Mouse (Mus musculus): ENCODE results near the gene Lpcat3. TPM values are rescaled to one million over a fixed set of nuclear protein-coding genes. Genes with fewer than 3 reads are reported as not detected.

Gene Lpcat3
- total RNA-seq, 2 experiments from 2014 or later, result 22.4 to 32.8 TPM

DNA sequence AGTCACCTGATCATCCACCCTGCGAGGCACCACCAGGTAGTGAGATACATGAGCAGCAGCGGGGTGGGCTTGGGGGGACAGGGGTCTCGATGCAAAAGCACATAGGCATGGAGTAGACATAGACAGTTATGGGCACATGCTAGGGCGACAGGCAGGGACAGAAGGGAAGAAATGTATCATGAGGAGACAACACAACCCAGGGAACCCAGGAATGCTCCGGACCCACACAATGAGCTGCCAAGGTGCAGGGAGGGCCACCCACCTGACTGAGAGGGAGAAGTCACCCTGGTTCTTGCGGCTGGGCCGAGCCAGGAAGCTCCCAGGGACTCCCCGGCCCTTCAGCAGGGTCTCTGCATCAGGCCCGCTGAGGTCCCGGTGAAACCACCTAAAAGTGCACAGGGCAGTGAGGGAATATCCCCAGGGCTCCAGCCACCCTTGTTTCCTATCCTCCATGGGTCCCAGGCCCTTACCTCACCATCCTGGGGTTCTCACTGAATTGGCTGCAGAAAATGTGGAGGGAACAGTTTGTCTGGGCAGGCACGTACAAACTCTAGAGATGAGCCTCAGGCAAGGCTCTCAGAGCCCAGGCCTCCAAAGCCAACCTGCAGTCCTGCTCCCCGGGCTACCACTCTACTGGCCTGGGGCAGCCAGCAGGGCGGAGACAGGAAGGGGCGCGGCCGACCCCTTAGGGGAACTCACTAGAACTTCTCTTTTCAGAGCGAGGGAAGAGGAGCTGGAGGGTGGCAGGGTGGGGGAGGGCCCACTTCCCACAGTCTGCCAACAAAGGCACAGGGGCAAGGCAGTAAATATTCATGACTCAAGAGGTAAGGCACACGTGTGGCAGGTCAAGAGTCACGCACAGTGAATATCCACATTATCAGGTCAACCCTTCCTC is 69.9 kb downstream of the Lpcat3 start:
- peak; percentile 84 for ATAC-seq (ENCODE audit: poor library complexity, severe bottlenecking)

GRCm38 (mm10) chr6:124734417-124734816 is 71.6 kb downstream of the Lpcat3 start:
- ATAC-seq (ENCODE audit: poor library complexity, severe bottlenecking), result no peak

DNA sequence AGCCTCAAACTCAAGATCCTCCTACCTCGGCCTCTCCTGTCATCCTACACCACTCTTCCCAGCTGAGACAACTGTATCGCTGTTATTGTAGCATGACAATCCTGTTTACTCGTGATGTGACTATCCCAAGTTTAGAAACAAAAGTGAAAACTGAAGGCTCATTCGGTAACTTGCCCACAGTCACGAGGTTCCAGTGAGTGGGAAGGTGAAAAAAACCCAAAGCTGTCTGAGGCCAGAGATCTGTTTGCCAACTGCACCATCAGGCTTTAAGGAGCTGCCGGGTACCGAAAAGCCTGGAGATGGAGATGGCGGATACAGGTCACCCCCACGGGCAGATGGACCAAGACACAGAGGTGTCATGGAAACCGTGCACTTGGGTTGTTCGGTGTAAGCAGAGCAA is 74.2 kb downstream of the Lpcat3 start:
- no peak for ATAC-seq (ENCODE audit: poor library complexity, severe bottlenecking)

DNA sequence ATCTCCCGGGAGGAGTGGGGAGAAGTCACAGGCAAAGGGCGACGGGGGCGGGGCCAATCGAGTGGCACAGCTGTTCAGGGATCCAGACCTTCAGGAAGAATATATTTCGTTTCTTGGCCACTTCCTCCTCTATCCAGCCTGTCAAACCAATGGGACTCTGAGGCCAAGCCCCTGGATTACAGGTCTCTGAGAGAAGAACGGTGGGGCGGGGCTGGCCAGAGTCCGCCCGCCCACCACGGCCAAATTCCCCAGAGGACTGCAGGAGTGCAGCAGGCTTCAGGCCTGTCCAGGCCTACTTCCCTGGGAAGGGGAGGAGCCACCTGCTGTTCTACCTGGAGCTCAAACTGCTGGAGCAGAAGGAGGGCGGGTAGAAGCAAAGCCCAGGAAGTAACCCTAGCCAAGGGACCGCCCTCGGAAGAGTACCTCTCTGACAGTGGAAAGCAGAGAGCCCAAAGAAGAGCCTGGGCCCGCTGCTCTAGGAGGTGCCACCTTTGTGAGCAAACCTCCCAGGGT is 75.7 kb downstream of the Lpcat3 start, which contains the start of gene Ptpn6:
Gene Ptpn6, minus strand, starts transcription at position 204 of the 513 bp plus-strand sequence.
- peak; percentile 33 for ATAC-seq (ENCODE audit: poor library complexity, severe bottlenecking)

GRCm38 (mm10) chr6:124739231-124739796 is 76.5 kb downstream of the Lpcat3 start:
- ATAC-seq (ENCODE audit: poor library complexity, severe bottlenecking), result no peak

GRCm38 (mm10) chr6:124740211-124740887 is 77.5 kb downstream of the Lpcat3 start:
- peak; percentile 24 for ATAC-seq (ENCODE audit: poor library complexity, severe bottlenecking)

- peak; percentile 58 for ATAC-seq (ENCODE audit: poor library complexity, severe bottlenecking)
Measured at GRCm38 (mm10) chr6:124740888-124741761, 78.3 kb downstream of the Lpcat3 start, which contains the start of gene Grcc10. TSS of gene Grcc10 (minus strand) at chr6:124741374.

- ATAC-seq (ENCODE audit: poor library complexity, severe bottlenecking), result no peak
Measured at GRCm38 (mm10) chr6:124741842-124742241, 79.0 kb downstream of the Lpcat3 start.

GRCm38 (mm10) chr6:124742839-124743514 is 80.2 kb downstream of the Lpcat3 start:
- ATAC-seq (ENCODE audit: poor library complexity, severe bottlenecking), result no peak

DNA sequence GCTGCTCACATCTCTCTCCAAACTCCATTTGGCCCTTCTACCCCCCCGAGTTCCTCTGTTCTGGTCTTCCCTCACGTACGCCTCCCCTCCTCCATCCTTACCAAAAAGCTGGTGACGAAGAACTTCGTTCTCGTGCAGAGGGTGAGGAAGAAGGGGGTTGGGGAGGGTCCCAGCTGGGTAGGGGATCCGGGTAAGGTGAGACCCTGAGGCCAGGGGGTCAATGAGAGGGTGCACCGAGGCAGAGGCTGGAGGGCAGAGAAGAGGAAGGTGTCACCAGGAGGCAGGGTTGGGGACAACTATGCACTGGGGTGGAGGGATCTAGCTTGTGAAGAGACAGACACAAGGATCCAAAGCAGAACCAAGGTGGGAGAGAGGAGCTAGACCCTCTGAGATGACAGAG is 80.8 kb downstream of the Lpcat3 start:
- ATAC-seq (ENCODE audit: poor library complexity, severe bottlenecking), result no peak

DNA sequence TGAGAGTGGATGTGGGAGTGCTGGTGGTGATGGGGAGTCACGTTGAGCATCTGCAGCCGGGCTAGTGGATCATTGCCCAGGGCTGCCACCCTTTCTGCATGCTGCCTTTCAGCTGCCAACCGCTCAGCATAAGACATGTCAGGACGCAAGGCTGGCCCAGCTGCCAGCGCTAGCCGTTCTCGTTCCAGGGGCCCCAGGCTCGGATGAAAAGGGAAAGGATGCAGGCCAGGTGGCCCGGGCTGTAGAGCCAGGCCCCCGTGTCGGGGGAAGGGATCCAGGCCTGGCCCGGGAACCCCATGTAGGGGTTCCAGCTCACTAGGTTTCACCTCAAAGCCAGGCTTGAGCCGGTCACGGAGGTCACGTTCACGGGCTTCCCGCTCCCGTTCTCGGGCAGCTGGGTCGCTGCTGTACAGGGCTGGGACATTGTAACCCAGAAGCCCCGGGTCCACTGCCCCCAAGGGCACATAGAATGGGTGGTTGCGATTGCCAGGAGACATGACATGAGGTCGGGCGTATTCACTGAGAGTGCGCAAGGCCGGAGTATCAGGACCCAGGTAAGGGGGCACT is 82.0 kb downstream of the Lpcat3 start:
- no peak for ATAC-seq (ENCODE audit: poor library complexity, severe bottlenecking)

GRCm38 (mm10) chr6:124745490-124746295 is 82.9 kb downstream of the Lpcat3 start:
- peak; percentile 70 for ATAC-seq (ENCODE audit: poor library complexity, severe bottlenecking)

DNA sequence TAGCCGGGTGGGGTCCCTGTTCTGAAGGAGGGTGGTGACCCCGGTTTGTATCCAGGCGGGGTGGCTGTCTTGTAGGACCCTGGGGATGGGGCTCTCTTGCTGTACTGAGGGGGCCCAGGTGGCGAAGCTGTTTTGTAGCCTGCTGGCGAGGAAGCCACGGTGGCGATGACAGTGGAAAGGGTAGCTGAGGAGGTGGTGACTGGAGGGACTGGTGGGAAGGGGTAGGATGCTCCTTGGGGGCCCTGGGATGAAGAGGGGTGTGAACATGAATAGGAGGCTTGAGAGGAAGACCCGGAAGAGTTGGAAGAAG is 83.4 kb downstream of the Lpcat3 start:
- no peak for ATAC-seq (ENCODE audit: poor library complexity, severe bottlenecking)

DNA sequence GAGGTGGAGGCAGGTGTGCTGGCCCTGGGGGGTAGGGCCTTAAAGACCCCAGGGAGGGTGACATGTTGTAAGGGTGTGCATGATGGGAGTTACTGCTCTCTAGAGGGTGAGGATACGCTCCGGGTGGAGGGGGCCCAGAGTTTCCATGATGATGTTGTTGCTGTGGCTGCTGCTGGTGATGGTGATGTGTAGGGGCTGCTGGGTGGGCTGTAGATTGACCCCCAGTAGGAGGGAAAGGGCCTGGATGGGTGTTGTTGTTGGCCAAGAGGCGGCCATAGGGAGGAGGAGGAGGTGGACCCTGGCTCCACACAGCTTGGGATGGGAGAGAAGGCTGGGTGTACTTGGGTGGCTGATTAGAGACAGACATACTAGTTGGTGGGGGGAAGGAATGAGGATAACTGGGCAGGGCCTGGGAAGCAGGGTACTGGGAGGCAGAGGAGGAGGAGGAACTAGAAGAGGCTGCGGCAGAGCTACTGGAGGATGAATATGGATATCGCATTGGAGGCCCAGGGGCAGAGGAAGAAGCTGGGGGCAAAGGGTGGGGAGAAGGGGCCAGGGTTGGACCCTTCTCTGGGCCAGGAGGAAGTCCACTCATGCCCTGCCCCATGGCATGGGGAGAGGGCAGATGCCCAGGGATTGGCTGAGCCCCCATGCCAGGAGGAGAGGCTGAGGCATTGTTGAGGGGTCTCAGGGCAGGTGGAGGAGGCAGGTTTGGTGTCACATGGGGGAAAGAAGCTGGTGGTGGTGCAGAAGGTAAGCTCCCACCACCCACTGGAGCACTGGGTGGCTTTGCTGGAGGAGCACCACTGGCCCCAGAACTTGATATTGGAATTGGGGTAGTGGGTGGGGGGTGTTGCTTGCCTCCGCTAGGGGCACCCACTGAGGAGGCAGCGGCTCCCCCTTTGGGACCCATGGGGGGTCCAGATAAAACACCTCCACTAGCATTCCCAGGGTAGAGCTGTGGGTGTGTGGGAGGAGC is 84.1 kb downstream of the Lpcat3 start:
- ATAC-seq (ENCODE audit: poor library complexity, severe bottlenecking), result no peak

DNA sequence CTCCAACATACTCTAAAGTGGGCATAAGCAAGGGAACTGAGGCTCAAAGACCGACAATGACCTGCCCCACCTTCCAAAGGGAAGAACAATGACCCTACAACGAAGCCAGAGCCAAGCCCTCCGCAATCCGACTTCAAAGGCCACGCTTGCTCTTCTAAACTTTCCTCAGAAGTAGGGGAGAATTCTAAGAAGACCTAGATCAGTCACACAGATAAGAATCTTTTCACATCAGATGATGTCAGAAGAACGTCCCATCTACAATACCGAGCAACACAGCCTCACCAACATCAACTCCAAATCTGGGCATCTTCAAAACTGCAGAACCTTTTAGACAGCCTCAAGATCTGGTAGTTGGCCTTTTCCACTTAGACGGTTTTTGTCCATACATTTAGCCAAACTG is 87.6 kb downstream of the Lpcat3 start:
- ATAC-seq (ENCODE audit: poor library complexity, severe bottlenecking), result no peak

DNA sequence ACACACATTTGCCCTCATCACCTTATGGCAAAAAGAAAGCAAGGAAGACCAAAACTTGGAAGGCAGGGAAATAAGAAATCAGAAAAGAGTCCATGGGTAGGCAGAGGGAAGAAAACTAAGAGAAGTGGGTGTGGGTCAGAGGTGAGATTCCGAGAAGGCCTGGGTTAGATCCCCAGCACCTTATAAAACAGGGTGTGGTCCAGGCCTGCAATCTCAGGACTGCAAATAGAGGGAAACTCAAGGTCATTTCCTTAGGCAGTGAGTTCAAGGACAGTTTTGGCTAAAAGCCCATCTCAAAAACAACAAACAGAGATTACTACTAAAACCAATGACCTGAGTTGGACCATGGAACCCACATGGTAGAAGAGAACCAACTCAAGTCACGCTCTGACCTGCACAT is 91.0 kb downstream of the Lpcat3 start:
- ATAC-seq (ENCODE audit: poor library complexity, severe bottlenecking), result no peak
